Mouse (Mus musculus): ENCODE results near the gene Hnrnpd. TPM values are rescaled to one million over a fixed set of nuclear protein-coding genes. Genes with fewer than 3 reads are reported as not detected.

The Hnrnpd gene
- total and polyA plus RNA-seq, 3 experiments: 75.0 to 434 (median 231) TPM

- DNase-seq (ENCODE audit: low spot score) (no peak), ATAC-seq (ENCODE audit: extremely low read depth, insufficient number of reproducible peaks, low FRiP score, poor library complexity, severe bottlenecking) (no peak)
- H3K4me3 ChIP-seq (ENCODE audit: low read depth, low read length): peak overlapping the region; percentile 89
- TF ChIP-seq CTCF (IDR thresholded peaks at IDR 0.05; ENCODE audit: low read depth, low read length): no peak
- TF ChIP-seq GATA2 (IDR thresholded peaks at IDR 0.05; ENCODE audit: borderline replicate concordance, low read depth, low read length): no peak
- TF ChIP-seq GATA1 (IDR thresholded peaks at IDR 0.05; ENCODE audit: borderline replicate concordance, low read length): no peak
- TF ChIP-seq POLR2AphosphoS5 (IDR thresholded peaks at IDR 0.05; ENCODE audit: insufficient replicate concordance, low read depth, low read length): no peak
- no peak for TF ChIP-seq TAL1 (conservative IDR thresholded peaks at IDR 0.05; ENCODE audit: low read depth, low read length)
- H3K4me1 ChIP-seq (ENCODE audit: insufficient read depth, low read depth, low read length): peaks cover 32% of the 10 kb centered on the region
- H3K9me3 ChIP-seq (replicated peaks): no peaks in the 10 kb centered on the region
- H3K27me3 ChIP-seq (ENCODE audit: insufficient read depth, low read length): no peaks in the 10 kb centered on the region
- peaks cover 34% of the 10 kb centered on the region for H3K36me3 ChIP-seq (replicated peaks)
Observed at GRCm38 (mm10) chr5:99975776-99976175, 3.0 kb downstream of the Hnrnpd start.

DNA sequence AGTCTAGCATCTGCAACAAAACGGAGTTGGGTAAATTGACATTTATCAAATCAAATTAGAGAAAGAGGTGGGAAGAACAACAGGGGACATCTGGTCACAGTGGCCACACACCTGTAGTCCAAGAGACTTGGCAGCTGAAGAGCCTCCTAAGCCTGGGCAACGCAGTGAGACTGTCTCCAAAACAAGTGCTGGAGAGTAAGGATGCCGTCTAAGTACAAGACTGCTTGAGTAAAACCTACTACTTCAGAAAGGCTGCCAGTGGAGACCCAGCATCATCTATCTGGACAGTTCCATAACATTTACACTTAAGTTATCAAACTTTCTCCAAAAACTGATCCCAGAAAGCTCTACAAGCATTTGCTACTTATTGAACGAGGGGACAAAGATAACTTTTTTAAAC lies 3.7 kb downstream of the Hnrnpd start:
- H3K9me3 ChIP-seq (replicated peaks): no peaks in the 10 kb centered on the region
- H3K4me3 ChIP-seq (ENCODE audit: low read depth, low read length): peak overlapping the region; percentile 60; the same call in 1 of the 2 replicates
- peaks cover 38% of the 10 kb centered on the region for H3K36me3 ChIP-seq (replicated peaks)
- H3K4me1 ChIP-seq (ENCODE audit: insufficient read depth, low read depth, low read length): peaks cover 34% of the 10 kb centered on the region
- no peaks in the 10 kb centered on the region for H3K27me3 ChIP-seq (ENCODE audit: insufficient read depth, low read length)
- TF ChIP-seq POLR2AphosphoS5 (IDR thresholded peaks at IDR 0.05; ENCODE audit: insufficient replicate concordance, low read depth, low read length) (no peak), TAL1 (conservative IDR thresholded peaks at IDR 0.05; ENCODE audit: low read depth, low read length) (no peak), GATA1 (IDR thresholded peaks at IDR 0.05; ENCODE audit: borderline replicate concordance, low read length) (no peak), GATA2 (IDR thresholded peaks at IDR 0.05; ENCODE audit: borderline replicate concordance, low read depth, low read length) (no peak), CTCF (IDR thresholded peaks at IDR 0.05; ENCODE audit: low read depth, low read length) (no peak)
- no peak for ATAC-seq (ENCODE audit: extremely low read depth, insufficient number of reproducible peaks, low FRiP score, poor library complexity, severe bottlenecking)
- no peak for DNase-seq (ENCODE audit: low spot score)

GRCm38 (mm10) chr5:99973941-99974340 lies 4.8 kb downstream of the Hnrnpd start:
- no peak for TF ChIP-seq POLR2AphosphoS5 (IDR thresholded peaks at IDR 0.05; ENCODE audit: insufficient replicate concordance, low read depth, low read length)
- TF ChIP-seq TAL1 (conservative IDR thresholded peaks at IDR 0.05; ENCODE audit: low read depth, low read length): no peak
- TF ChIP-seq CTCF (IDR thresholded peaks at IDR 0.05; ENCODE audit: low read depth, low read length): no peak
- no peak for TF ChIP-seq GATA2 (IDR thresholded peaks at IDR 0.05; ENCODE audit: borderline replicate concordance, low read depth, low read length)
- TF ChIP-seq GATA1 (IDR thresholded peaks at IDR 0.05; ENCODE audit: borderline replicate concordance, low read length): no peak
- peaks cover 37% of the 10 kb centered on the region for H3K4me1 ChIP-seq (ENCODE audit: insufficient read depth, low read depth, low read length)
- no peaks in the 10 kb centered on the region for H3K27me3 ChIP-seq (ENCODE audit: insufficient read depth, low read length)
- DNase-seq (ENCODE audit: low spot score) (no peak), ATAC-seq (ENCODE audit: extremely low read depth, insufficient number of reproducible peaks, low FRiP score, poor library complexity, severe bottlenecking) (peak; percentile 51)
- peaks cover 45% of the 10 kb centered on the region for H3K36me3 ChIP-seq (replicated peaks)
- peak overlapping the region; percentile 30; the same call in 1 of the 2 replicates for H3K4me3 ChIP-seq (ENCODE audit: low read depth, low read length)
- H3K9me3 ChIP-seq (replicated peaks): no peaks in the 10 kb centered on the region

GRCm38 (mm10) chr5:99959960-99960359 lies 18.8 kb downstream of the Hnrnpd start:
- DNase-seq (ENCODE audit: low spot score) (no peak), ATAC-seq (ENCODE audit: extremely low read depth, insufficient number of reproducible peaks, low FRiP score, poor library complexity, severe bottlenecking) (peak; percentile 18; the same call in 1 of the 2 replicates)
- H3K36me3 ChIP-seq (replicated peaks): peaks cover 62% of the 10 kb centered on the region
- H3K4me3 ChIP-seq (ENCODE audit: low read depth, low read length): no peak overlapping the region
- no peaks in the 10 kb centered on the region for H3K9me3 ChIP-seq (replicated peaks)
- H3K4me1 ChIP-seq (ENCODE audit: insufficient read depth, low read depth, low read length): peaks cover 14% of the 10 kb centered on the region
- TF ChIP-seq POLR2AphosphoS5 (IDR thresholded peaks at IDR 0.05; ENCODE audit: insufficient replicate concordance, low read depth, low read length) (no peak), GATA2 (IDR thresholded peaks at IDR 0.05; ENCODE audit: borderline replicate concordance, low read depth, low read length) (no peak), CTCF (IDR thresholded peaks at IDR 0.05; ENCODE audit: low read depth, low read length) (no peak), GATA1 (IDR thresholded peaks at IDR 0.05; ENCODE audit: borderline replicate concordance, low read length) (no peak), TAL1 (conservative IDR thresholded peaks at IDR 0.05; ENCODE audit: low read depth, low read length) (no peak)
- no peaks in the 10 kb centered on the region for H3K27me3 ChIP-seq (ENCODE audit: insufficient read depth, low read length)

GRCm38 (mm10) chr5:99959236-99959936 lies 19.4 kb downstream of the Hnrnpd start:
- no peaks in the 10 kb centered on the region for H3K27me3 ChIP-seq (ENCODE audit: insufficient read depth, low read length)
- peaks cover 14% of the 10 kb centered on the region for H3K4me1 ChIP-seq (ENCODE audit: insufficient read depth, low read depth, low read length)
- ATAC-seq (ENCODE audit: extremely low read depth, insufficient number of reproducible peaks, low FRiP score, poor library complexity, severe bottlenecking): no peak
- TF ChIP-seq CTCF (IDR thresholded peaks at IDR 0.05; ENCODE audit: low read depth, low read length) (no peak), POLR2AphosphoS5 (IDR thresholded peaks at IDR 0.05; ENCODE audit: insufficient replicate concordance, low read depth, low read length) (no peak; the same call in 1 of the 2 replicates), GATA1 (IDR thresholded peaks at IDR 0.05; ENCODE audit: borderline replicate concordance, low read length) (no peak)
- H3K9me3 ChIP-seq (replicated peaks): no peaks in the 10 kb centered on the region
- no peak overlapping the region for H3K4me3 ChIP-seq (ENCODE audit: low read depth, low read length)
- DNase-seq (ENCODE audit: low spot score): no peak
- peaks cover 58% of the 10 kb centered on the region for H3K36me3 ChIP-seq (replicated peaks)

DNA sequence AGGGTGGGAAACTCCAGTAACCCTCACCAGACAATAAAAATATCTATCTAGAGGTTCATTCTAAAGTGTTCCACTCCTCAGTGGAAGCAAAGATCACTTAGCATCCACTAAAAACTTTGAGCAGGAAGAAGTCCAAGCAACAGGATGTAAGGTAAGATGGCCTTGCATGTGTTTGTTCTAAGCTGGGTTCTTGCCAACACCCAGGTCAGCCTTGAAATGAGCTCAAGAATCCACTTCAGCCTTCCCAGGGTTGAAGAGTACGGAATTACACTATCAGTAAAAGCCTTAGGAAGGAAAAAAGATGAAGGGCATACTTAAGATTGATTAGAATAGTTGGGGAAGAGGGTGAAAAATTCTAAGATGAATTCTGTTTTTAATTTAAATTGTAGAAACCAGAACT lies 20.1 kb downstream of the Hnrnpd start:
- no peak for ATAC-seq (ENCODE audit: extremely low read depth, insufficient number of reproducible peaks, low FRiP score, poor library complexity, severe bottlenecking)
- DNase-seq (ENCODE audit: low spot score): no peak
- peaks cover 55% of the 10 kb centered on the region for H3K36me3 ChIP-seq (replicated peaks)

More for the DNA sequence above, 20.1 kb downstream of the Hnrnpd start:
- no peaks in the 10 kb centered on the region for H3K9me3 ChIP-seq (replicated peaks)
- H3K27me3 ChIP-seq (ENCODE audit: insufficient read depth, low read length): no peaks in the 10 kb centered on the region
- TF ChIP-seq TAL1 (conservative IDR thresholded peaks at IDR 0.05; ENCODE audit: low read depth, low read length): no peak
- no peak for TF ChIP-seq GATA1 (IDR thresholded peaks at IDR 0.05; ENCODE audit: borderline replicate concordance, low read length)
- no peak for TF ChIP-seq GATA2 (IDR thresholded peaks at IDR 0.05; ENCODE audit: borderline replicate concordance, low read depth, low read length)
- TF ChIP-seq CTCF (IDR thresholded peaks at IDR 0.05; ENCODE audit: low read depth, low read length): no peak
- TF ChIP-seq POLR2AphosphoS5 (IDR thresholded peaks at IDR 0.05; ENCODE audit: insufficient replicate concordance, low read depth, low read length): 0 out of 2 replicates have a peak, but pooled peaks have one; percentile 51
- no peak overlapping the region for H3K4me3 ChIP-seq (ENCODE audit: low read depth, low read length)
- H3K4me1 ChIP-seq (ENCODE audit: insufficient read depth, low read depth, low read length): peaks cover 14% of the 10 kb centered on the region

All from G1E (cell line).